In genomic region chr7:130681798-130682197, GRCm38 (mm10) we compare ENCODE assay signal across 9 mouse cellular contexts.
DNase-seq lines count a peak whose midpoint lies in the region; ATAC-seq and TF ChIP-seq lines count a peak whose summit lies in the region.
"Had no signal": no experiment of that assay in that cellular context is flagged by ENCODE, and none has a peak within 500 bp of the region (broad histone marks: within the 10 kb centered on the region; RNA-seq: fewer than 3 reads in every experiment).

No protein-coding gene starts in this region.

- peaks cover 14% of the 10 kb centered on the region; the same call in 1 of the 2 replicates for H3K36me3 ChIP-seq in forebrain, embryonic 10.5 days (replicated peaks)
- H3K36me3 ChIP-seq in forebrain, embryonic 16.5 days (ENCODE audit: control insufficient read depth, insufficient read depth): no peaks in the 10 kb centered on the region
- no peaks in the 10 kb centered on the region; a peak in 1 of 4 replicates for H3K36me3 ChIP-seq in MEL (ENCODE audit: control insufficient read depth in 1 of 2, insufficient read depth in 2 of 2, low read length in 2 of 2)
- no peaks in the 10 kb centered on the region for H3K36me3 ChIP-seq in embryonic facial prominence, embryonic 14.5 days (ENCODE audit: control insufficient read depth, insufficient read depth, low read length)

- DNase-seq in forebrain, embryonic 10.5 days (ENCODE audit: extremely low spot score, low spot score): no peak
- DNase-seq in MEL (ENCODE audit: low read depth, low spot score): peak; percentile 30
- peak; percentile 80 for DNase-seq in embryonic facial prominence, embryonic 14.5 days (ENCODE audit: low spot score)
- peak; percentile 53 to 55 for DNase-seq in heart, postnatal 36 days
- DNase-seq in left cerebral cortex, postnatal 25 days (ENCODE audit: low spot score in 2 of 2): peak; percentile 88 to 96
- DNase-seq in urinary bladder, postnatal 4 days (ENCODE audit: low spot score in 2 of 2): no peak
- DNase-seq in natural killer cell, adult 2 months (ENCODE audit: low spot score in 2 of 2): no peak

- H3K9ac ChIP-seq in forebrain, embryonic 16.5 days (replicated peaks; ENCODE audit: low read depth, low read length): no peak overlapping the region
- H3K9ac ChIP-seq in MEL (ENCODE audit: control insufficient read depth, low read depth, low read length, poor library complexity, severe bottlenecking): no peak overlapping the region
- H3K9ac ChIP-seq in embryonic facial prominence, embryonic 14.5 days (ENCODE audit: low read depth, low read length): no peak overlapping the region

- ATAC-seq in forebrain, embryonic 16.5 days: no peak; the same call in 1 of the 2 replicates
- peak; percentile 27; the same call in 1 of the 2 replicates for ATAC-seq in embryonic facial prominence, embryonic 14.5 days (ENCODE audit: low read depth)

- intact Hi-C loops in heart, postnatal 36 days (cut with DNase I): no loop called here
- intact Hi-C loops in left cerebral cortex, postnatal 25 days (cut with DNase I): loop anchor here (5.0 kb wide), 1 partner anchor 134 kb away; no protein-coding TSS in a partner anchor

- H3K4me2 ChIP-seq in forebrain, embryonic 16.5 days (ENCODE audit: low read length): no peak overlapping the region
- H3K4me2 ChIP-seq in embryonic facial prominence, embryonic 14.5 days (ENCODE audit: low read depth, low read length): no peak overlapping the region

- H3K27me3 ChIP-seq in forebrain, embryonic 10.5 days (ENCODE audit: poor library complexity, severe bottlenecking): no peaks in the 10 kb centered on the region
- no peaks in the 10 kb centered on the region for H3K27me3 ChIP-seq in forebrain, embryonic 16.5 days (replicated peaks; ENCODE audit: control insufficient read depth, insufficient read depth, low read length)
- no peaks in the 10 kb centered on the region for H3K27me3 ChIP-seq in MEL (ENCODE audit: control insufficient read depth in 1 of 2, insufficient read depth in 2 of 2, low read length in 2 of 2)
- H3K27me3 ChIP-seq in embryonic facial prominence, embryonic 14.5 days (replicated peaks; ENCODE audit: control insufficient read depth, insufficient read depth, low read length): no peaks in the 10 kb centered on the region

- TF ChIP-seq EP300 in MEL (IDR thresholded peaks at IDR 0.05; ENCODE audit: low read depth in 1 of 2, low read length in 2 of 2): no peak

- WGBS in forebrain, embryonic 10.5 days: 89% methylated on average over 4 of the region's 4 CpGs
- WGBS in forebrain, embryonic 16.5 days: 62% methylated on average over 4 of the region's 4 CpGs
- 51% methylated on average over 4 of the region's 4 CpGs for WGBS in embryonic facial prominence, embryonic 14.5 days

- no peak for TF ChIP-seq CTCF in MEL (IDR thresholded peaks at IDR 0.05 in 2 of 3, conservative IDR thresholded peaks at IDR 0.05 in 1 of 3; ENCODE audit: control insufficient read depth in 1 of 3, insufficient read depth in 1 of 3, low read depth in 2 of 3, low read length in 3 of 3, poor library complexity in 1 of 3, severe bottlenecking in 1 of 3)

- TF ChIP-seq RAD21 in MEL (IDR thresholded peaks at IDR 0.05; ENCODE audit: low read depth, low read length): no peak

- no peaks in the 10 kb centered on the region for H3K79me2 ChIP-seq in MEL (ENCODE audit: control insufficient read depth, insufficient read depth, low read length, poor library complexity)

- no peak overlapping the region for H3K4me3 ChIP-seq in forebrain, embryonic 10.5 days
- H3K4me3 ChIP-seq in forebrain, embryonic 16.5 days (replicated peaks; ENCODE audit: low read length): no peak overlapping the region
- H3K4me3 ChIP-seq in MEL (ENCODE audit: control insufficient read depth in 1 of 2, insufficient read depth in 1 of 2, low read depth in 2 of 2, low read length in 2 of 2): no peak overlapping the region
- H3K4me3 ChIP-seq in embryonic facial prominence, embryonic 14.5 days (ENCODE audit: low read depth, low read length): no peak overlapping the region
- H3K4me3 ChIP-seq: erythroblast, embryonic 14.5 days had no signal

- no peak for TF ChIP-seq POLR2A in MEL (IDR thresholded peaks at IDR 0.05; ENCODE audit: control insufficient read depth in 1 of 2, insufficient read depth in 1 of 2, low read depth in 1 of 2, low read length in 2 of 2, poor library complexity in 1 of 2)

- no peaks in the 10 kb centered on the region for H3K9me3 ChIP-seq in forebrain, embryonic 10.5 days
- no peaks in the 10 kb centered on the region for H3K9me3 ChIP-seq in forebrain, embryonic 16.5 days (ENCODE audit: control insufficient read depth, low read length)
- H3K9me3 ChIP-seq in MEL (replicated peaks; ENCODE audit: insufficient read depth, low read length): no peaks in the 10 kb centered on the region
- no peaks in the 10 kb centered on the region for H3K9me3 ChIP-seq in embryonic facial prominence, embryonic 14.5 days (ENCODE audit: control insufficient read depth, low read length)

- H3K4me1 ChIP-seq in forebrain, embryonic 10.5 days: 0 out of 2 replicates have a peak, but pooled peaks cover 1% of the 10 kb centered on the region
- peaks cover 5% of the 10 kb centered on the region for H3K4me1 ChIP-seq in forebrain, embryonic 16.5 days (replicated peaks; ENCODE audit: control insufficient read depth, insufficient read depth, low read length)
- no peaks in the 10 kb centered on the region for H3K4me1 ChIP-seq in MEL (ENCODE audit: control insufficient read depth in 1 of 2, insufficient read depth in 2 of 2, low read length in 2 of 2)
- 0 out of 2 replicates have a peak, but pooled peaks cover 5% of the 10 kb centered on the region for H3K4me1 ChIP-seq in embryonic facial prominence, embryonic 14.5 days (ENCODE audit: control insufficient read depth, insufficient read depth, low read length)

- H3K27ac ChIP-seq in forebrain, embryonic 10.5 days: peak overlapping the region; percentile 16; the same call in 1 of the 2 replicates
- no peak overlapping the region for H3K27ac ChIP-seq in forebrain, embryonic 16.5 days (ENCODE audit: low read length)
- H3K27ac ChIP-seq in MEL (ENCODE audit: control insufficient read depth, low read depth, low read length): no peak overlapping the region
- no peak overlapping the region for H3K27ac ChIP-seq in embryonic facial prominence, embryonic 14.5 days (replicated peaks; ENCODE audit: low read depth, low read length)

TF ChIP-seq in MEL, 35 proteins besides CTCF, POLR2A, EP300 and RAD21:
- TF ChIP-seq RCOR1 (IDR thresholded peaks at IDR 0.05; ENCODE audit: low read depth, low read length) (no peak), KAT2A (conservative IDR thresholded peaks at IDR 0.05; ENCODE audit: low read depth, low read length) (no peak), USF1 (IDR thresholded peaks at IDR 0.05; ENCODE audit: low read depth, low read length) (no peak), ZNF384 (IDR thresholded peaks at IDR 0.05; ENCODE audit: low read depth, low read length) (no peak), MYB (IDR thresholded peaks at IDR 0.05; ENCODE audit: low read depth, low read length) (no peak), HCFC1 (IDR thresholded peaks at IDR 0.05; ENCODE audit: low read depth, low read length) (no peak), USF2 (IDR thresholded peaks at IDR 0.05; ENCODE audit: borderline replicate concordance in 1 of 2, insufficient read depth in 1 of 2, low read depth in 1 of 2, low read length in 2 of 2) (no peak), CHD1 (IDR thresholded peaks at IDR 0.05; ENCODE audit: low read depth, low read length) (no peak), JUND (IDR thresholded peaks at IDR 0.05; ENCODE audit: low read depth, low read length) (no peak), POLR2AphosphoS2 (IDR thresholded peaks at IDR 0.05; ENCODE audit: low read length) (no peak), GABPA (IDR thresholded peaks at IDR 0.05; ENCODE audit: low read depth, low read length) (no peak)

Comparison
In these comparisons a context has a peak if more than half of its experiments do, and no peak if none do; other contexts are left out.
1. DNase-seq: peak in MEL (single experiment), embryonic facial prominence, embryonic 14.5 days (single experiment), heart, postnatal 36 days (2 of 2) and left cerebral cortex, postnatal 25 days (2 of 2); none in forebrain, embryonic 10.5 days (single experiment), urinary bladder, postnatal 4 days (0 of 2) and natural killer cell, adult 2 months (0 of 2).